Comparison of ENCODE assay signal across 8 mouse cellular contexts in the genomic region with DNA sequence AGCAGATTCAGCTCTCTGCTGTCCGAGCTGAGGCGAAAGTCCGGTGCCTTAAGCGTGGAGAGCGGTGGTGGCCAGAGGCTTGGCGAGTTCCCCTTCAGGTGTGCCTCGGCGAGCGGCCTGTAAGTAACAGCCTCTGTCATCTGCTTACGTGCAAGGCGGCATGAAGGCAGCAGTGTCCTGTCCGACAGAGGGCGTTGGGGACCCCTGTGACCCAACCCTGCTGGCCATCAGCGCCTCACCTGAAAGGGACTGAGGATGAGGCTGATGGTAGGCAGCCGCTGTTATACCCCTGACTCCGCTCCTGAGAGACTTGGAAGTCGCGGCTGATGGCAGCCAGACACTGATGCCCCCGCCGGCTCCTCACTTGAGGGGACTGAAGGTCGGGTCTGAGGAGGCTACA. TPM values are rescaled to one million over a fixed set of nuclear protein-coding genes. Genes with fewer than 3 reads are reported as not detected.
A peak's percentile ranks its signal among the peaks of the same experiment; 100 is the strongest.
DNase-seq lines count a peak whose midpoint lies in the region; ATAC-seq and TF ChIP-seq lines count a peak whose summit lies in the region.
"Not testable (repeated sequence)": the region's sequence is repeated elsewhere in the genome, so short reads cannot be mapped to it uniquely, and the experiment has no call there.

No protein-coding gene starts in this region.

- not testable (repeated sequence) for TF ChIP-seq POLR2A in lung, adult 2 months (IDR thresholded peaks at IDR 0.05; ENCODE audit: borderline replicate concordance, extremely low read depth, low read depth, low read length)

- H3K4me2 ChIP-seq in heart, embryonic 16.5 days (ENCODE audit: low read depth, low read length) = peak overlapping the region; percentile 78
- H3K4me2 ChIP-seq in neural tube, embryonic 15.5 days = peak overlapping the region; percentile 68

- H3K9me3 ChIP-seq in forebrain, embryonic 10.5 days; heart, embryonic 16.5 days (replicated peaks; ENCODE audit: control insufficient read depth, low read length); neural tube, embryonic 15.5 days (replicated peaks): not testable (repeated sequence)

- peak; percentile 55 for ATAC-seq in heart, embryonic 16.5 days (replicated peaks; ENCODE audit: extremely low read depth, insufficient read depth, low FRiP score)
- not testable (repeated sequence) for ATAC-seq in neural tube, embryonic 15.5 days (ENCODE audit: low FRiP score)

- WGBS in forebrain, embryonic 10.5 days = under 1% methylated on average over 17 of the region's 21 CpGs
- under 1% methylated on average over 16 of the region's 21 CpGs for WGBS in heart, embryonic 16.5 days
- 1% methylated on average over 18 of the region's 21 CpGs for WGBS in lung, adult 2 months
- under 1% methylated on average over 19 of the region's 21 CpGs for WGBS in neural tube, embryonic 15.5 days

- not testable (repeated sequence) for H3K4me1 ChIP-seq in forebrain, embryonic 10.5 days; heart, embryonic 16.5 days (ENCODE audit: control insufficient read depth, insufficient read depth, low read length); lung, adult 2 months (ENCODE audit: control insufficient read depth, insufficient read depth, low read length); neural tube, embryonic 15.5 days

- TF ChIP-seq CTCF in lung, adult 2 months (IDR thresholded peaks at IDR 0.05; ENCODE audit: insufficient read depth, low read length) = peak; percentile 34; the same call in 1 of the 2 replicates

- H3K9ac ChIP-seq in heart, embryonic 16.5 days (ENCODE audit: low read length) = peak overlapping the region; percentile 65
- peak overlapping the region; percentile 55 for H3K9ac ChIP-seq in neural tube, embryonic 15.5 days (replicated peaks)

- peak; percentile 21 to 37 for DNase-seq in CD8-positive naive resting alpha-beta T cell, adult 2 months (ENCODE audit: low read depth in 2 of 2, low spot score in 2 of 2)
- DNase-seq in c-Kit-negative CD71-positive TER-119-positive erythroid progenitor cells, embryonic 14.5 days (ENCODE audit: low read depth, low spot score) = peak; percentile 46
- peak; percentile 58 for DNase-seq in forebrain, embryonic 10.5 days (ENCODE audit: extremely low spot score, low spot score)
- DNase-seq in kidney, postnatal 4 days = peak; percentile 68 to 78
- DNase-seq in lung, adult 2 months = peak; percentile 54
- peak; percentile 68 for DNase-seq in testis, postnatal 10 days (ENCODE audit: low spot score)

- H3K27me3 ChIP-seq in forebrain, embryonic 10.5 days (ENCODE audit: poor library complexity, severe bottlenecking); heart, embryonic 16.5 days (ENCODE audit: control insufficient read depth, insufficient read depth, low read length); neural tube, embryonic 15.5 days (replicated peaks): not testable (repeated sequence)

- peak overlapping the region; percentile 72 for H3K27ac ChIP-seq in forebrain, embryonic 10.5 days
- H3K27ac ChIP-seq in heart, embryonic 16.5 days (ENCODE audit: low read length) = peak overlapping the region; percentile 73
- peak overlapping the region; percentile 77 for H3K27ac ChIP-seq in neural tube, embryonic 15.5 days (replicated peaks)

- peak overlapping the region; percentile 57 for H3K4me3 ChIP-seq in forebrain, embryonic 10.5 days
- peak overlapping the region; percentile 64 for H3K4me3 ChIP-seq in heart, embryonic 16.5 days (ENCODE audit: low read length)
- peak overlapping the region; percentile 62 for H3K4me3 ChIP-seq in lung, adult 2 months (replicated peaks; ENCODE audit: extremely low read depth, low read depth, low read length)
- peak overlapping the region; percentile 52 for H3K4me3 ChIP-seq in neural tube, embryonic 15.5 days (replicated peaks)

- H3K36me3 ChIP-seq in forebrain, embryonic 10.5 days (replicated peaks); heart, embryonic 16.5 days (ENCODE audit: control insufficient read depth, insufficient read depth); neural tube, embryonic 15.5 days: not testable (repeated sequence)

RNA-seq across cellular contexts. Expression of a gene that starts 0.2 kb away (rescaled TPM):
- polyA plus RNA-seq in forebrain, embryonic 10.5 days (2016; fragmentation: Nextera tagmentation; extraction: Ambion mirVana) = 4.5 and 6.0 TPM in 2 replicates
- polyA plus RNA-seq in heart, embryonic 16.5 days (2015; fragmentation: Nextera tagmentation; extraction: Ambion mirVana) = 16.6 and 20.1 TPM in 2 replicates
- polyA plus RNA-seq in lung, adult 2 months (2012; rRNA removed) = 2.5 and 3.0 TPM in 2 replicates
- 17.2 and 19.2 TPM in 2 replicates for polyA plus RNA-seq in neural tube, embryonic 15.5 days (2015; fragmentation: Nextera tagmentation; extraction: Ambion mirVana)

RNA-seq across cellular contexts. Expression of a gene that starts 0.3 kb away (rescaled TPM):
- 6.0 and 6.1 TPM in 2 replicates for polyA plus RNA-seq in forebrain, embryonic 10.5 days (2016; fragmentation: Nextera tagmentation; extraction: Ambion mirVana)
- 6.9 and 8.6 TPM in 2 replicates for polyA plus RNA-seq in heart, embryonic 16.5 days (2015; fragmentation: Nextera tagmentation; extraction: Ambion mirVana)
- 2.8 and 4.4 TPM in 2 replicates for polyA plus RNA-seq in lung, adult 2 months (2012; rRNA removed)
- polyA plus RNA-seq in neural tube, embryonic 15.5 days (2015; fragmentation: Nextera tagmentation; extraction: Ambion mirVana) = 10.4 and 10.9 TPM in 2 replicates

RNA-seq across cellular contexts. Expression of a gene that starts 47.2 kb away (rescaled TPM):
- 89.3 and 90.2 TPM in 2 replicates for polyA plus RNA-seq in forebrain, embryonic 10.5 days (2016; fragmentation: Nextera tagmentation; extraction: Ambion mirVana)
- polyA plus RNA-seq in heart, embryonic 16.5 days (2015; fragmentation: Nextera tagmentation; extraction: Ambion mirVana) = 36.5 TPM in 2 replicates
- polyA plus RNA-seq in lung, adult 2 months (2012; rRNA removed) = 1.5 and 1.8 TPM in 2 replicates
- polyA plus RNA-seq in neural tube, embryonic 15.5 days (2015; fragmentation: Nextera tagmentation; extraction: Ambion mirVana) = 13.2 and 19.5 TPM in 2 replicates

RNA-seq across cellular contexts. Expression of a gene that starts 55.3 kb away (rescaled TPM):
- 0.09 and 0.10 TPM in 2 replicates for polyA plus RNA-seq in forebrain, embryonic 10.5 days (2016; fragmentation: Nextera tagmentation; extraction: Ambion mirVana)
- 0.17 TPM in 2 replicates for polyA plus RNA-seq in heart, embryonic 16.5 days (2015; fragmentation: Nextera tagmentation; extraction: Ambion mirVana)
- polyA plus RNA-seq in lung, adult 2 months (2012; rRNA removed) = not detected in 2 replicates
- polyA plus RNA-seq in neural tube, embryonic 15.5 days (2015; fragmentation: Nextera tagmentation; extraction: Ambion mirVana) = 0.64 and 0.73 TPM in 2 replicates
